Mouse (Mus musculus): ENCODE results near the gene Wdr76. TPM values are rescaled to one million over a fixed set of nuclear protein-coding genes. Genes with fewer than 3 reads are reported as not detected.
"Not testable (repeated sequence)": the region's sequence is repeated elsewhere in the genome, so short reads cannot be mapped to it uniquely, and the experiment has no call there.

Wdr76 gene
- 1 to 10 TPM; 4.7 to 4.9 TPM for total RNA-seq (2021)

DNA sequence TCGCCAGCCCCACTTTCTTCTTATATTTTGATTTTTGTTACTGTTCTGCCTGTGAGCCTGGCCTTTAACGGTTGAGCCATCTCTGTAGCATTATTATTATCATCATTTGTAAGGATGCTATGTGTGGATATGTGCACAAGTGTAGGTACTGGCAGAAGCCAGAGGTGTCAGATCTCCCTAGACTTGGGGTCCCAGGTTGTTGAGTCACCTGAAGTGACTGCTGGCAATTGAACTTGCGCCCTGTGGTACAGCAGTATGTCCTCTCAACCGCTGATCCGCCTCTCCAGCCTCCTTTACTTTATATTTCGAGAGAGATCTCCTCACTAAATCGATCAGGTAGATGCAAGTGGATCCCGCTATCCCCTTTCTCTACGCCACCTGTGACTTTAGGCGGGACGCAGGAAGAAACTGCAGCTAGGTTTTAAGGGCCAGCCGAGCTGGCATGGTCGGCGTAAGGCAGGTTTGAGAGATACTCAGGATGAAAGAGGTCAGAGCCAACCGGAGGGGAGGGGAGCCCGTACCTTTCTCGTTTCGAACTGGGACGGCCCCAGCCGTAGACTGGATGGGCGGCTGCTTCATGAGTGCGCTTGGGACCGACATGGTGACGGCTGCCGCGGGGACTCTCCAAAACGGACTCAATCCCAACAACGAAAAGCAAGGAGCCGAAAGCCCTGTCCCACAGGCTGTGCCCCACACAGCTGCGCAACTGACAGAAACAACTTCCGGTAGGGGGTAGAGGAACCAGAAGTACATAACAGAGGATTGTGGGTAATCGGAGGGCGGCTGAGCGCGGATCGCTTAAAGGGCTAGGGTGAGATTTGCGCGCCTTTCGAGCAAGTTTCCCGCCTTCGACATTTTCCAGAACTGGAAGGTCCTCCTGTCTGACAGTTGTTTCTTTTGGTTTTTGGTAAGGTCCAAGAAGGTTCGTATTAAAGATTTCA lies at the start of gene Wdr76, which contains the start of gene Mfap1a:
Wdr76 (plus strand) TSS at position 782 of the 941 bp plus-strand sequence.
Mfap1a (minus strand) TSS at position 724 of the 941 bp plus-strand sequence.
- intact Hi-C loops (cut with DNase I): loop anchor here (5.0 kb wide), 1 partner anchor 34 kb away; the partner anchor contains the start of gene Mfap1b
- peak; percentile 81 to 82 for DNase-seq (ENCODE audit: low spot score in 2 of 2)

DNA sequence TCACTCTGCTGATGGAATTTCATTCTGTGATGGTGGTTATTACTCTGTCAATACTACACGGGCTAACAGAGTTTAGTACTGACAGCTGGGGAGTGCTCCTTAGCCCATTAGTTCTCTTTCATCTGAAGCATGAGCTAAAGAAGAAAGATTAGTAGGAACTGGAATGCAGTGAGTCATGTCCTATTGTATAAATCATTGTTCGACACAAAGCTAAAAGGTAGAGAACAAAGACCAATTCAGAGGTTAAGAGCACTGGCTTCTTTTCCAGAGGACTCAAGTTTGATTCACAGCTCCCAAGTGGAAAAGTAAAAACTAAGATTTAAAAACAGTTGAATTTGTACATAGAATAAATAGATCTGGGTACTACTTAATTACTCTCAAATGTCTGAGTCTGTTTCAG lies 46.5 kb upstream of the Wdr76 start:
- no peak for DNase-seq (ENCODE audit: low spot score in 2 of 2)
- intact Hi-C loops (cut with DNase I): no loop called here

GRCm38 (mm10) chr2:121468982-121469381 lies 37.5 kb upstream of the Wdr76 start:
- intact Hi-C loops (cut with DNase I); DNase-seq (ENCODE audit: low spot score in 2 of 2): not testable (repeated sequence)

DNA sequence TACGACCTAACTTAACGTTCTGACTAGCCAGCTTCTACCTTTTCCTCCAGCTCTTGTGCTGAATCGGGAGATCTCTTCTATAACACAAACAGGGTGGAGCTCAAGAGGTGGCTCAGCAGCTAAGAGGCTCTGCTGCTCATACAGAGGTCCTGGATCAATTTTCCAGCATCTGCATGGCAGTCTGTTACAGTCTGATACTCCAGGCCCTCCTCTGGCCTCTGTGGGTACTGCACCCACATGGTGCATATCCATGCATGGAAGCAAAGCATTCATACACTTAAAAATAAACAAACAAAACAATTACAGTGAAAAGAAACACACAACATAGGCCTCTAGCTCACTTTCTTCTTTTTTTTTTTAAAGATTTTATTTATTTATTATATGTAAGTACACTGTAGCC lies 33.7 kb upstream of the Wdr76 start:
- not testable (repeated sequence) for DNase-seq (ENCODE audit: low spot score in 2 of 2)
- intact Hi-C loops (cut with DNase I): loop anchor here (5.0 kb wide), 1 partner anchor 35 kb away; the partner anchor contains the start of genes Mfap1a and Wdr76

GRCm38 (mm10) chr2:121473301-121474179 lies 33.0 kb upstream of the Wdr76 start, which contains the start of gene Mfap1b:
Gene Mfap1b (minus strand): TSS chr2:121474067.
- peak; percentile 83 to 84 for DNase-seq (ENCODE audit: low spot score in 2 of 2)
- intact Hi-C loops (cut with DNase I): loop anchor here (5.0 kb wide), 1 partner anchor 34 kb away; the partner anchor contains the start of genes Mfap1a and Wdr76

- no peak for DNase-seq (ENCODE audit: low spot score in 2 of 2)
- intact Hi-C loops (cut with DNase I): loop anchor here (5.0 kb wide), 1 partner anchor 33 kb away; the partner anchor contains the start of genes Mfap1a and Wdr76
Observed at GRCm38 (mm10) chr2:121474180-121474535, 32.4 kb upstream of the Wdr76 start.

DNA sequence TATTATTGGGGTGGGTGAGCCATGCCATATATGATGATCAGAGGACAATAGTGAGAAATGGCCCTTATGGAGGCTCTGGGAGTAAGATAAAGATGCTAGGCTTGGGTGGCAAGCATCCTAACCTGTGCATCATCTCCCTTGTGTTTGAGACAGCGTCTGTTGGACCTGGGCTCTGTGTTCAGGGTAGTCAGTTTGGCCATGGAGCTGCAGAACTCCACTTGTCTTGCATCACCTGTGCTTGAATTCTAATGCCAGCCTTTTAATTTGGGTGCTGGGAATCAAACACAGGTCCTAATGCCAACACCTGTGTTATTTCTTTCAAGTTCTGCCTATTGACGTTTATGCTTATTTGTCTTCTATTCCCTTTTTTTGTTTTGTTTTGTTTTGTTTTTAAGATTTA lies 31.2 kb upstream of the Wdr76 start:
- DNase-seq (ENCODE audit: low spot score in 2 of 2); intact Hi-C loops (cut with DNase I): not testable (repeated sequence)

DNA sequence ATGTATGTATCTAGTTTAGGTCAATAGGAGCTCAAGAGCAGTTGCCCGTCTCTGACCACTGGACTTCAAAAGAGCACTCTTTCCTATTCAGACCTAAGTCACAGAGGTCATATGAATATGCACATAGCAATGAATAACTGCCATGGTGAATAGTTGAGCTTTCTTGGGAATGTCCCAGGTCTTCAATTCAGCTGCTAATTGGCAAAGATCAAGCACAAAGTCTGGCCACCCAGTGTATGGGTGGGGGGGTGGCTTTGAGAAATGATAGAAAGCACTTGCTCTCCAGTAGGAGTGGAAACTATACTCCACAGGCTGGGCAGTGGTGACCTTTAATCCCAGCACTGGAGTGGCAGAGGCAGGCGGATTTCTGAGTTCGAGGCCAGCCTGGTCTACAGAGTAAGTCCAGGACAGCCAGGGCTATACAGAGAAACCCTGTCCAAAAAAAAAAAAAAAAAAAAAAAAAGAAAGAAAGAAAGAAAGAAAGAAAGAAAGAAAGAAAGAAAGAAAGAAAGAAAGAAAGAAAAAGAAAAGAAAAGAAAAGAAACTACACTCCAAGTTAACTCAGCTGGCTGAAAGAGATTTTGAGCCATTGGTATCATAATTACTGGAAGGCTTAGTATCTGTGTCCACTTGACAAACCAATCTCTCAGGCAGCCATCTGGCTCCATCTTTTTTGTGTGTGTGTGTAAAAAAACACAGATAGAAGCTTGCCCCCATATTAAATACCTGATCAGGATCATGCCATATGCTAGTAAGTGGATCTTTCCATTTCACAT lies 28.8 kb upstream of the Wdr76 start:
- no peak for DNase-seq (ENCODE audit: low spot score in 2 of 2)
- intact Hi-C loops (cut with DNase I): no loop called here

- intact Hi-C loops (cut with DNase I): no loop called here
- no peak for DNase-seq (ENCODE audit: low spot score in 2 of 2)
Observed at GRCm38 (mm10) chr2:121480498-121480897, 26.0 kb upstream of the Wdr76 start.

GRCm38 (mm10) chr2:121480916-121481315 lies 25.6 kb upstream of the Wdr76 start:
- DNase-seq (ENCODE audit: low spot score in 2 of 2); intact Hi-C loops (cut with DNase I): not testable (repeated sequence)

DNA sequence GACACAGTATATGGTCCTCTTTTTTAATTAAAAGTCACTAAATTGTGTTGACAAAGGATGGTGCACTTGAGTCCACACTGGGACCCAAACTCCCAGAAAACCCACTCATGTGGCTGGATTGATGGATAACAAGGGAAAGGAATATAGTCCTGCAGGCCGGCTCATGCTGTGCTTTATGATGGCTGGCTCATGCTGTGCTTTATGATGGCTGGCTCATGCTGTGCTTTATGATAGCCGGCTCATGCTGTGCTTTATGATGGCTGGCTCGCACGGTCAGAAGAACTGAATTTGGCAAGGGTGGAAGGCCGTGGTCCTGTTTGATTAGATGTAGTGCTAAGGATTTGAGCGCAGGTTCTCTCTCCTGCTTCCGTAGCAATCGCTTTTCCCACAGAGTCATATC lies 22.9 kb upstream of the Wdr76 start:
- no peak for DNase-seq (ENCODE audit: low spot score in 2 of 2)
- intact Hi-C loops (cut with DNase I): no loop called here

GRCm38 (mm10) chr2:121484403-121484802 lies 22.1 kb upstream of the Wdr76 start:
- intact Hi-C loops (cut with DNase I); DNase-seq (ENCODE audit: low spot score in 2 of 2): not testable (repeated sequence)

DNA sequence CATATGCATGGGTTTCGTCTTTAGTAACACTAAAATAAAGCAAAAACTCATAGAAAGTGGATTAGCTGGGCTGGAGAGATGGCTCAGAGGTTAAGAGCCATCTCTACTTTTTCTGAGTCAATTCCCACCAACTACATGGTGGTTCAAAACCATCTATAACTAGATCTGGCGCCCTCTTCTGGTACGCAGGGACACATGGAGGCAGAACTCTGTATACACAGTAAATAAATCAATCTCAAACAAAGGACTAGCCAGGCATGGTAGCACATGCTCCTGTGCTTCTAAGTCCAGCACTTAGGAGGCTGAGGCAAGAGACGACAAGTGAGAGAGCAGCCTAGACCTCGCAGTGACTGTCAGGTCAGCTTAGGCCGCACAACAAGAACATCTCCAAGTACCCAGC lies 5.0 kb upstream of the Wdr76 start:
- DNase-seq (ENCODE audit: low spot score in 2 of 2); intact Hi-C loops (cut with DNase I): not testable (repeated sequence)

DNA sequence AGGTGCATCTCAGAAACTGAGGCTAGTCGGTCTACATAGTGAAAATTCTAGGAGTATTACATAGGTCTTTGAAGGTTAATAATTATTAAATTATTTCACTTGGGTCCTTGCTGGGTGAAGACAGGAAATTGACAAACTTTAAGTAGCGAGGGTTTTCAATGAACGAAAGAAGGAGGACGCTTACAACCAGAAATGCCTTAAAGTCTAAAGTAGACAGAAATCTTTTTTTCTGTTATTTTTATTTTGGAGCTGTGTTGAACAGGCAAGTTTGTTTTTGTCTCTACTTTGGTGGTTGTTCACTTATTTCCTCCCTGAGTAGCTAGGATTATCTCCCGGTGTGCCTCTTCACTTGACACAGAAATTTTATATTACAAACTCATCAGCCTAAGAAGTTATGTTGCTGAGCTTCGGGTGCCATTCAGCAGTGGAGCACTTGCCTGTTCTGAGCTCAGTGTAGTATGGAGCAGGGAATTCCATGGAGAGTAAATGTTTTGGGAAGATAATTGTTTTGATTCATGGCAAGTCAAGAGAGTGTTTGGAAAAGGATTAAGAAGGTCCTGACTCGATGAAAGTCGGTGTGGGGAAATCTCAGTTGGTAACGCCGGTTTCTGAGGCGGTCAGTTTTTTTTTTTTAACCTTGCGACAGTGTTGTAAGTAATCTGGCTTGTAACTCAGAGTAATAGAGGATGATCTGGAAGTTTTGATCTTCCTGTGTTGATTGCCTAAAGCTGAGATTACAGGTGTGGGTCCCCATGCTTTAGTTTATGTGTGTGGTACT lies 839 bp downstream of the Wdr76 start:
- intact Hi-C loops (cut with DNase I): loop anchor here (5.0 kb wide), 1 partner anchor 35 kb away; the partner anchor contains the start of gene Mfap1b
- DNase-seq (ENCODE audit: low spot score in 2 of 2): no peak

- no peak for DNase-seq (ENCODE audit: low spot score in 2 of 2)
- intact Hi-C loops (cut with DNase I): loop anchor here (5.0 kb wide), 1 partner anchor 36 kb away; the partner anchor contains the start of gene Mfap1b
Observed at GRCm38 (mm10) chr2:121507951-121508330, 1.4 kb downstream of the Wdr76 start.

DNA sequence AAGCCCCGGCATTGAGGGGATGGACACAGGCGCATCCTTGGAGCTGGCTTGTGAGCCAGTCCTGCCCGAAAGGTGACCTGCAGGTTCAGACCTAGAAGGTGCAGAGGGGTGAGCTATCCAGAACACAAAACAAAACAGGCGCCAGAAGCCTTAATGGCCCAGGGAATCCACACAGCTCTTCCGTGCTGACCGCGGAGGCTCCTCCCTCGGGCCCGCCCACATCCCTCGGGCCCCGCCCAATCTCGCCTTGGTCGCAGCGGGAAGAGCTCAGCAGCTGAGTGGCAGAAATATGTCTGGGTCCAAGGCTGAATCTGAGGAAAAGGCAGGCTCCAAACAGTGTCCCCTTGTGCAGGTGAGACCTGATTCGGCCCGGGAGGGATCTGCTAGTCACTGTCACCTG lies 3.1 kb downstream of the Wdr76 start:
- intact Hi-C loops (cut with DNase I): loop anchor here (5.0 kb wide), 1 partner anchor 37 kb away; the partner anchor contains the start of gene Mfap1b
- DNase-seq (ENCODE audit: low spot score in 2 of 2): peak; percentile 43 to 46

DNA sequence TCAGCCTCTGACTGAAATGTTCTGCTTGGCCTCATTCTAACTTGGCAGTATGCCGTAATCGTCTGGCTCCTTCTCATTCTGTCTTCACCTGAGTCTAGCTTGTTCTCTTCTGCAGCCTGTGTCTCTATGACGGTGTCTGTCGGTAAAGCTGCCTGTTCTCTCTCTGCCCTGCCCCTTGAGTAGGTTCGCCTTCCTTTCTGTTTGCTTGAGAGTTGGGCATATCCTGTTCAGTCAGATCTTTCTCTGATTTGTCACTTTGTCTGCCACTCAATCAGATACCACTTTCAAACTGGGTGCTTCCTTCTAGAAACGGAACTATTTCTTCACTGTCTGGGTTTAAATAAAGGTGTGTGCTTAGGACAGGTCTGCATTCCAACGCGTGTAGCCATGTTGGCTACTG lies 4.9 kb downstream of the Wdr76 start:
- DNase-seq (ENCODE audit: low spot score in 2 of 2): no peak
- intact Hi-C loops (cut with DNase I): no loop called here

All from left cerebral cortex, postnatal 36 days (tissue).